Mouse (Mus musculus): ENCODE data around the gene Fbxw8.

Gene Fbxw8

GRCm38 (mm10) chr5:118105536-118105935 is 49.7 kb downstream of the Fbxw8 start:
- no peak for DNase-seq

- no peak for DNase-seq
These were observed 55.3 kb downstream of the Fbxw8 start for GRCm38 (mm10) chr5:118099870-118100478.

- no peak for DNase-seq
These were observed 56.0 kb downstream of the Fbxw8 start for GRCm38 (mm10) chr5:118099069-118099869.

- DNase-seq: no peak
These were observed 58.9 kb downstream of the Fbxw8 start for GRCm38 (mm10) chr5:118096317-118096716.

- DNase-seq: no peak
These were observed 59.4 kb downstream of the Fbxw8 start for GRCm38 (mm10) chr5:118095849-118096248.

GRCm38 (mm10) chr5:118095433-118095832 is 59.8 kb downstream of the Fbxw8 start:
- DNase-seq: no peak

GRCm38 (mm10) chr5:118093321-118094035 is 61.8 kb downstream of the Fbxw8 start:
- no peak for DNase-seq

- no peak for DNase-seq
These were observed 64.4 kb downstream of the Fbxw8 start for GRCm38 (mm10) chr5:118090837-118091236.

GRCm38 (mm10) chr5:118090101-118090500 is 65.2 kb downstream of the Fbxw8 start:
- no peak for DNase-seq

GRCm38 (mm10) chr5:118089102-118089501 is 66.2 kb downstream of the Fbxw8 start:
- peak; percentile 68 for DNase-seq

GRCm38 (mm10) chr5:118086956-118087355 is 68.3 kb downstream of the Fbxw8 start:
- no peak for DNase-seq

- peak; percentile 16 for DNase-seq
These were observed 70.0 kb downstream of the Fbxw8 start for GRCm38 (mm10) chr5:118085313-118085712.

GRCm38 (mm10) chr5:118084171-118084727 is 71.0 kb downstream of the Fbxw8 start:
- peak; percentile 24 for DNase-seq

GRCm38 (mm10) chr5:118083060-118083638 is 72.1 kb downstream of the Fbxw8 start:
- peak; percentile 29 for DNase-seq

- no peak for DNase-seq
These were observed 73.3 kb downstream of the Fbxw8 start for GRCm38 (mm10) chr5:118081996-118082395.

- DNase-seq: no peak
These were observed 73.8 kb downstream of the Fbxw8 start for GRCm38 (mm10) chr5:118081374-118081949.

- no peak for DNase-seq
These were observed 75.4 kb downstream of the Fbxw8 start for GRCm38 (mm10) chr5:118079839-118080250.

GRCm38 (mm10) chr5:118079354-118079753 is 75.9 kb downstream of the Fbxw8 start:
- DNase-seq: no peak

GRCm38 (mm10) chr5:118078550-118078949 is 76.7 kb downstream of the Fbxw8 start:
- no peak for DNase-seq

GRCm38 (mm10) chr5:118076721-118077592 is 78.3 kb downstream of the Fbxw8 start:
- DNase-seq: peak; percentile 55

GRCm38 (mm10) chr5:118073213-118073773 is 82.0 kb downstream of the Fbxw8 start:
- no peak for DNase-seq
